Mouse (Mus musculus) ovary, postnatal 10 days (tissue): Measurements from ENCODE around the gene Csnk1e.

Experiments used
- DNase-seq: peaks from one replicate; pipeline ENCODE4 v3.0.0; 2022; ENCODE audit warnings: low spot score

The Csnk1e gene

GRCm38 (mm10) chr15:79392527-79392926 lies 62.8 kb downstream of the Csnk1e start:
- no peak for DNase-seq

GRCm38 (mm10) chr15:79391447-79392093 lies 63.8 kb downstream of the Csnk1e start:
- DNase-seq, result peak; percentile 45

GRCm38 (mm10) chr15:79390434-79390833 lies 64.9 kb downstream of the Csnk1e start:
- DNase-seq, result no peak

- no peak for DNase-seq
These were observed 67.2 kb downstream of the Csnk1e start for GRCm38 (mm10) chr15:79388171-79388570.

GRCm38 (mm10) chr15:79387611-79388010 lies 67.8 kb downstream of the Csnk1e start:
- no peak for DNase-seq

DNA sequence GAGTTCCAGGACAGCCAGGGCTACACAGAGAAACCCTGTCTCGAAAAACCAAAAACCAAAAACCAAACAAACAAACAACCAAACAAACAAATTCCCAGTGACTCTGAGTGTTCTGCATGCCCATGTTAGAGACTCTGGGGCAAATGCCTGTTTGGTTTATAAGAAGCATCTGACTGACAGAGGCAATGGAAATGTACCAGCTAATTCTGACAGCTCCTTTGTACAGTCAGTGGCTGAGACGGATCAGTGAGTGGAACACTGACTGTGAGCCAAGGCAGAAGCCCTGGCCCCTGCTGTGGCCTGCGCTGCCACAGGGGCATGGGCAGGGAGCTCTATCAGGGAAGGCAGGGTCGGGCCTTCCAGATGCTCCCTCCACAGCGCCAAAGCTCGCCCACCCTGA lies 68.3 kb downstream of the Csnk1e start:
- no peak for DNase-seq

GRCm38 (mm10) chr15:79381644-79382043 lies 73.7 kb downstream of the Csnk1e start:
- DNase-seq, result no peak

DNA sequence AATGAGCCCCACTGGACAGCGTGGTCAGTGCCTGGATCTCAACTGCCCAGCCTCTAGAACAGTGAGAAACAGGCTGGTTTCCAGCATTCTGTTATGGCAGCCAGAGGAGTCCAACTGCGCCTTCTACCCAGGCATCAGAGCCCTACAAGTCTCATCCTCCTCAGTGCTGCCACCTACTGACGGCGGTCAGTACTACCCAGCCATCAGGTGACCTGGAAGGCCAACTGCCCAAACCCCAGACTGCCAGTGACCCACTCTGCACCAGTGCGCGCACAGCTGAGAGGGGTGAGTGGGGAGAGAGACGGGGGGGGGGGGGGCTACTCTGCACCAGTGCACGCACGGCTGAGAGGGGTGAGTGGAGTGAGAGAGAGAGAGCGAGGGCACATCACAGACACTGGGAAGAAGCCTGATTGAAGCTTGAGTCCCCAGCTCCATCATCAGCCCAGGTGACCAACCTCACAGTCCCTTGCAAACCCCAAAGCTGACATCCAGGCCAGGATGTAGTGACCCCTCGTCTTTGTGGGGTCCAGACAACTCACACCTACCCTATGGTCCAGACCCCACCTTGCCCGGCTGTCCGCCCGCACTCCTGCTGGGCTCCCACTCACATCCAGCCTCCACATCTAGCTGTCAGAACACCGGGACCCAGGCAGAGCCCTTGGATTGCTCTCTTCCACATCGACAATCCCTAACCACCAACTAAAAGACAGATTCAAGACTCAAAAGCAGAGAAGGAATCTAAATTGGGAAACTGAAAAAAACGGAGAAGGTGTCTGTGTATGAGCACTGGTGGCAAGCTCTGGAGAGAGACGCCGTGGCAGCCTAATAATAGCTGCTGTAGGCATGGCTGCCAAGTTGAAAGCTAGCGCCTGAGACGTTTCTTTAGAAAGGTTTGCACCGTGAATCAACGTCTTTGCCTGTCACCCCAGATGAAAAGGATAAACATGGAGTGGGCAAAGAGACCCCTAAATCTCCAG lies 74.6 kb downstream of the Csnk1e start:
- DNase-seq, result no peak

- no peak for DNase-seq
These were observed 75.7 kb downstream of the Csnk1e start for GRCm38 (mm10) chr15:79379658-79380057.

GRCm38 (mm10) chr15:79378608-79379007 lies 76.8 kb downstream of the Csnk1e start:
- no peak for DNase-seq

DNA sequence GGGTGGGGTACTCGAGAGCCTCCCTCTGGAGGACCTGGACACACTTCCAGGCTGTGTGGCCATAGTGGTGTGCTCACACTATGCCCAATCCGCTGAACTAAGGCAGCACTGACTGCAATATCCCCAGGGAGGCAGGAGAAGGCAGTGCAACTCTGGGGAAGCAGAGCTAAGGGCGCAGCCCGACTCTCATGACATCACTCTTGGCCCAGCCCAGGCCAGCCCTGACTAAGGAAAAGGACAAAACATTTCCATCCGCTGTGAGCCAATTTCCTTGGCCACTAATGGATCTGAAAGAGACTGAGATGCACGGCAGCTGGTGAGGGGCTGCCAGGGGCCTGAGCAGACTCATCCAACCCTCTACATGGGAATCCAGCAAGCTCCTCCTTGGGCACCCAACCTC lies 77.7 kb downstream of the Csnk1e start:
- no peak for DNase-seq

DNA sequence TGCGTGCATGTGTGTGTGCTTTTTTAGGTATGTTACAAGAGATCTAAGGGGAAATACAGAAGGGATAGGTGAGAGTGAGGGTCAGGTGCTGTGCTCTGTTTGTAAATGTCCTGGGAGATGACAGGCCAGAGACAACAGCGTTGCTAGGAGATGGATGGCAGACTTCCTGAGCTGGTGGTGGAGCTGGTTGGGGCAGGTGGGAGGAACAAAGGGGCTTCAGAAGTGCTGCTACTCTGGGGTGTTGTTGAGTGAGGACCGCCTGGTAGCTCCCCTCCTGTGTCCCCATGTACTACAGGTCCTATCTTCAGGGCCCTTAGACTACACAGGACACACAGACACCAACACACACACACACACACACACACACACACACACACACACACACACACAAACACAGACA lies 80.6 kb downstream of the Csnk1e start:
- no peak for DNase-seq

DNA sequence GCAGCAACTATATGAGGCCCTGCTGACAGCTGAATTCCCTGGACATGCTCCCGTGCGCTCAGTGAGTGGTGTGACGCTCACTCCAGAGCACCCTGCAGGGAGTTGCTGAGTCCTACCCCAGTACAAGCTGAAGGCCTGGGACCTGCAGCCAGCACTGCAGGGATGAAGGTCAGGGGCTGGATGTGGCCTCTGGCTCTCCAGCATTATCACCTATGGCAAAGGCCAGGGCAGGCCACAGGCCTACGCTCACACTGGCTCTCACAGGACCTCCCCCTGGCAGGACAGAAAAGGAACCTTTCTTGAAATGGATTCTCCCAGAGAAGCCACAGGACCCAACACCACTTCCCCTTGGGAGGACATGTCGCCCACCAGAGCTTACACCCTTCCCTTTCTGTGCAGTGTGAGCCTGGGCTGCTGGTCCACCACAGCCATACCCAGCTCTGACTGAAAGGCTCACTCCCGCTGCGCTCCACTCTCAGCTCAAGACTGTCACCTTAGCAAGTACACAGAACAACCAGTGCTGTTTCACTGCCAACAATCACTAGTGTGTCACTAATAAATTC lies 85.0 kb downstream of the Csnk1e start:
- DNase-seq, result no peak

DNA sequence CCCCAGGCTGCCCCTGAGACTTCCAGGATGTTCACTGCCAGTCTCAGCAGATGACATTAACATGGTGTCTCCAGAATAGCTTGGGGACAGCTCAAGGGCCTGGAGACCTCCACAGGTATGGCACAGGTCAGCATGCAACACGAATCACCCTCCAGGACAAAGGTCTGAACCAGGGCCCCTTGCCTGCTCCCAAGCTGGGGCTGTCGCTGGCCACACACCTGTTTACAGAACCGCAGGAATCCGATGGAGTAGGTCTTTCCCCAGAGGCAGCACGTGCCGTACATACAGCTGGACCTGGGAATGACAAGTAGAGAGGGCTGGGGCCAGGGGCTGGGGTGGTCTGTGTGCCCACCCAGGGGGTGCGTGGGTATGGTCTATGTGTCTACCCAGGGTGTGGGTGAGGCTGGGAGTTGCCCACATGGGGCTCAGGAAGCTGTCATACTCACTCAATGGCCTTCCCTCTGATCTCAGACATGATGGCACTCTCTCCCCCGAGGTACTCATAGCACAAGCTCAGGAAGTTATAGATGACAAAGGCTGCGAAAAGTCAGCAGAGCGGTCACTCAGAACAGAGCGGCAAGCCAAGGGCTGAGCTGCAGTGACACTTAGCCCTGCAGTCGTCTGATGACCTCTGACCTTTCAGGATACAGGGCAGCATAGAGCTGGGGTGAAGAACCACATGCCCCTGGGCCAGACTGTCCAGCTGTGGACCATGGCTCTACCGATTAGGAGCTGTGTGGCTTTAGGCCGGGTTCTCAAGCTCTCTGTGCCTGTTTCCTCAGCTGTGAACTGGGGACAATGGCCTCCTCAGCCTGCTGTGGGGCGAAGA lies 85.7 kb downstream of the Csnk1e start:
- DNase-seq, result no peak

GRCm38 (mm10) chr15:79368861-79369440 lies 86.4 kb downstream of the Csnk1e start:
- no peak for DNase-seq

- peak; percentile 24 for DNase-seq
These were observed 87.0 kb downstream of the Csnk1e start for GRCm38 (mm10) chr15:79368313-79368811.
